Mouse (Mus musculus): ENCODE results near the gene Nans.

Gene Nans

DNA sequence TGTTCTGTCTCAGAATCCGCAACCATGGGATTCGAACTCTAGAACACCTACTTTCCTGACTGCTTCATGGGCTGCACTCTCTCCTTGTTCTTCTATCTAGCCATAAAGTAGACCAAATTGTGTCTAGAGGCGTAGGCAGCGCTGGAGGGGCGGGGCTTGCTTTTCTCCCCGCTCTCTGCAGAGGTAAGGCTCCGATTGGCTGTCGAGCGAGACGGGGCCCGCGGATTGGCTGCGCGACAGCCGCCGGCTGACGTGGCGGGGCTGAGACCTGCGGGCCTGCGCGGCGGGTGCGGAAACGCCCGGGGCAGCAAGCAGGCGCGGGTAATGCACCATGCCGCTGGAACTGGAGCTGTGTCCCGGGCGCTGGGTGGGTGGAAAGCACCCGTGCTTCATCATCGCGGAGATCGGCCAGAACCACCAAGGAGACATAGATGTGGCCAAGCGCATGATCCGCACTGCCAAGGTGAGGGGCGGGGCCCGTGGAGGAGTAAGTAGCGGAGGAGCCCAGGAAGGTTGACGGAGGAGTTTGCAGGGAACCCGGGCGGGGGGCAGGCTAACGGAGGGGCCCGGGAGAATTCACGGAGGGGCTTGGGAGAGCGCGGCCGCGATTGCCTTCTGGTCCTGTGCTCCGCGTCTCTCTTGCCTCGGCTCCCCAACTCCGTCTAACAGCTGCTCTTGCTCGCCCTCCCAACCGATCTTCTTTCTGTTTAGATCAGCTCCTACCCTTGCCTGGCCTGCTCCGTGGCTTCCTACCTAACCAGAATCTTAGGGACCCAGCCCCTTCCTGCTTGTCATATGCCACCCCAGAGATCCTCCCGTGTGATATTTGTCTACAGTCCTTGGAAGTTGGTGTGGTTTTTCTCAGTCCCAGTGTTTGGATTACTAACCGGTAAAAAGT is at the start of gene Nans:
TSS of gene Nans (plus strand) at position 221 of the 898 bp plus-strand sequence.
- DNase-seq, result peak; percentile 97

DNA sequence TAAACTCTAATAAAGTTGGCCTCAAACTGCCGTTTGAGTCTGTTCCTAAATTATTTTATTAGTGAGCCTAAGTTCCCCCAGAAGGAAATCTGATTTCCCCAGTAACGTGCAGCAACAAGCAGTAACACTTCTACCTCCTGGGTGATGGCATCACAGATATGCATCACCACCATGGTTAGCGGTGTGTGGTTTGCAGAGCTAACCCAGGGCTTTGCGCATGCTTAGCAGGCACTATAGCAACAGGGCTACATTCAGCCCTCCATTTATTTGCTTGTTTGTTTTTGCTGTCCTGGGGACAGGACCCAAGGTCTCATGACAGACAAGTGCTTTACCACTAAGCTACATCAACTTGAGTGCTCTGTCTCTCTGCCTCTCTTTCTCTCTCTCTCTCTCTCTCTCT is 46.5 kb upstream of the Nans start:
- DNase-seq, result no peak

DNA sequence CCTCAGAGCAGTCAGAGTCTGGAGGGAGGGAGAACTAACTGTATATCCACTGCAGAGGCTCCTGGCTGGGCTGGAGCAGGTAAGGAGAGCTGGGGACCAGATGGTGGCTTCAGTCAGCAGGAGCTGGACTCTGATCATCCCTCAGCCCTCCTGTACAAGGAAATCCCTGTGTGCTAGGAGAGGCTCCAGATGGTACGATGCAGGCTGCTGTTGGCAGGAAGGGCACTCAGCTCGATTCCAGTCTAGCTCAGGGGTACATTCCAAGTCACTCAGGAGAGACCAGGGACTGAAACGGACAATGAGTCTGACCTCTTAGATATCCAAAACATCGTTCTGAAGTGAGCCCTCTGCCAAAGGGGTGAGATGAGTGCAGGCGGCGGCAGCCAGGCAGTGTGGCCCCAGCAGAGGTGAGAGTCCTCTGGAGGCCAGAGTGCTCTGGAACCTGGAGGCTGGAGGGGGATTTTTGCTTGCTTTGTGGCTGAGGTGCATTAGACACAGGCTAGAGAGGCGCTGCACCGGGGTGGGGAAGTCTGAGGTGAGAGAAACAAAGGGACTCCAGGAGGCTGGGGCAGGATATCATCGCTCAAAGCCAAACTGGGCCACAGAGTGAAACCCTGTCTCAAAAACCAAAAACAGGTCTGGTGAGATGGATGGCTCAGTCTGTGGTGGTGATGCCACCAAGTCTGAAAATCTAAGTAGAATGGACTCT is 43.7 kb upstream of the Nans start:
- DNase-seq, result no peak

DNA sequence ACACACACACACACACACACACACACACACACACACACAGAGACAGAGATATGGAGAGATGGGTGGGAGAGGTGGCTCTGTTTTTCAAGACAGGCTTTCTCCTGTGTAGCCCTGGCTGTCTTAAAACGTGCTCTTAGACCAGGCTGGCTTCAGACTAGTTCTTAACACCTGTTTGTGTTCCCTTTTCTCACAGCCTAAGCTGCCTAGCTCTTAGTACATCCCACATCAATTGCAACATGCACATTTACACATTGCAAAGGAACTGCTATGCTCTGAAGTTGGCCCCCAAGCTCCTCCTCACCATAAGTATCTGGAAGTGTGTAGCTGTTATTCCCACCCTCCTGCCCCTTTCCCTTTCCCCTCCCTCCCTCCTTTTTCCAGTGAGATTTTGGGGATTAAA is 41.6 kb upstream of the Nans start:
- no peak for DNase-seq

DNA sequence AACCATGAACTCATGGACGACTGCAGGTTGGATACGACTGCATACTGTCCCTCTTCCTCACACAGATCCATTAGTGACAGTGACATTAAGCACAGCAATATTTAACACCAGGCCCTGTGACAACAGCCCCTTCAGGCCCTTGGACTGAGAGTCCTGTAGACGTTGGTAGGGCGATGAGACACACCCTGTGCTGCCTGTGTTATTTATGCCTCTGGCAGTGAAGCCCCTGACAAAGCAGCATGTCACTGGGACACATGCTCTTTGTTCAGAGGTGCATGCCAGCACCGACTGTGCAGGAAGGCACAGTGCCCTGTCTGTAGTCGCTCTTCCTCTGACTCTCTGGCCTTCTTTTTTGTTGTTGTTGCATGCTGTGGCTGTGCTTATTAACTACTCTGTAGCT is 40.2 kb upstream of the Nans start:
- peak; percentile 64 for DNase-seq

DNA sequence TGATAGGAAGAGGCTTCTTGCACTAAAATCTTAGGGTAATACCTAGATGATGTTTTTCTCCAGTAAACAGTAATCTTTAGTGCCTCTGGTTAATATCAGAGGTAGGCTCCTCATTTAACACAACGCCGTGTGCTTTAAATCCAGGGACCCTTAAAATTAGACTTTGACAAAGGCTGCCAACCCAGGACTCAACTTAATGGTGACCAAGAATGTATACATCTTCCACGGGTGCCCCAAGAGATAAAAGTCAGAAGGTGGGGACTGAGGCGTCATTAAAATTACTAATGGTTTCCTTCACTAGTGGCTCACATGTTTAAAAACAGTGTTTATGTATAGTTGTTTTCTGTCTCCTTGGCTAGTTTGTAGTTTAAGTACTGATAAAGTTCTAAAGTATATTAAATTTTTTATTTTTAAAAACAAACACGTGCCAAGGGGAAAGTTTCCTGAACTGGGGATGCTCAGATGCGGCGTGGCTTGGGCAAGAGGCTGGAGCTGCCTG is 39.0 kb upstream of the Nans start:
- DNase-seq, result no peak

DNA sequence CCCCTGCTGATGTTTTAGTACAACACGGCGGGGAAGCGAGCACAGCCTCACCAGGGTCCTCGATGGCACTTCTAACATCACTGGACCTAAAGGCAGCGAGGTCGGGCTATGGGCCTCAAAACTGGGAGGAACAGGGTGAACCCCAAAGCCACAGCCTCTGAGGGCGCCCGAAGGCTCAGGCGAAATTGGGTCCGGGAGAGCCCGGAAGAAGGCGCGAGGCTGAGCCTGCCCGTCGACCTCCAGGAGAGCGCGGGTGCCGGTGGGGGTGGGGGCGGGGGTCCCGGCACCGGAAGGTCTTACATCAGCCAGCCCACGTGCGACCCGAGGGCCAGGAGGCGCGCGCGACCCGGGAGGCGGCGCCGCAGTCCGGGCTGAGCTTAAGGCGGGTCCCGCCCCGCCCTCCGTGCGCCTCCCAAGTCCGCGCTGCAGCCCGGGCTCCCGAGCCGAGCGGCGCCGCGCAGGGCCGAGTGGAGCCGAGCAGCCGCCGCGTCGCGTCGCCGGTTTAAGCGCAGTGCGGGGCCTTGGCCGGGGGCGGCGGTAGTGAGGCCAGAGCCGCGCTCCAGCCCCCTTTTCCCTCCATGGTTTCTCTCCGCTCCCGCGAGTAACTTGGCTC is 38.4 kb upstream of the Nans start, which contains the start of gene Anp32b:
TSS of gene Anp32b (plus strand) at position 384 of the 613 bp plus-strand sequence.
- peak; percentile 95 for DNase-seq

DNA sequence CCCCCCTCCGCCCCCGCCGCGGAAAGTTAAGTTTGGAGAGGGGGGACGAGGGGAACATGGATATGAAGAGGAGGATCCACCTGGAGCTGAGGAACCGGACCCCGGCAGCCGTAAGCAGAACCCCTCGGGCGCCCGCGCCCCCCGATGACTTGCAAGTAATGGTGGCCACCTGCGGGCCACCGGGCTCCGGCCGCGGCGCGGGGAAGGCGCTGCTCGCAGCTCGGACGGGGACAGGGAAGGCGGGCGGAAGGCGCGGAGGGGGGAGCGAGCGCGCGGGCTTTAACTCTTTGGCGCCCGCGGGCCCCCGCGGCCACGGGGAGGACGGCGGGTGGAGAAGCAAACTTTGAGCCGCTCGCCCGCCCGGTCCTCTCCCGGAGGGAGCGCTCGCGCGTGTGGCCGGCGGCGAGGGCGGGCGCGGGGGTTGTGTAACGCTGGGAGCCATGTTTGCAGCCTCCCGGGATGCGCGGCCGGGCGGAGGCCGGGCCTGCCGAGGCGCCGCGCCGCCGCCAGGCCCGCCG is 37.7 kb upstream of the Nans start:
- DNase-seq, result peak; percentile 72

DNA sequence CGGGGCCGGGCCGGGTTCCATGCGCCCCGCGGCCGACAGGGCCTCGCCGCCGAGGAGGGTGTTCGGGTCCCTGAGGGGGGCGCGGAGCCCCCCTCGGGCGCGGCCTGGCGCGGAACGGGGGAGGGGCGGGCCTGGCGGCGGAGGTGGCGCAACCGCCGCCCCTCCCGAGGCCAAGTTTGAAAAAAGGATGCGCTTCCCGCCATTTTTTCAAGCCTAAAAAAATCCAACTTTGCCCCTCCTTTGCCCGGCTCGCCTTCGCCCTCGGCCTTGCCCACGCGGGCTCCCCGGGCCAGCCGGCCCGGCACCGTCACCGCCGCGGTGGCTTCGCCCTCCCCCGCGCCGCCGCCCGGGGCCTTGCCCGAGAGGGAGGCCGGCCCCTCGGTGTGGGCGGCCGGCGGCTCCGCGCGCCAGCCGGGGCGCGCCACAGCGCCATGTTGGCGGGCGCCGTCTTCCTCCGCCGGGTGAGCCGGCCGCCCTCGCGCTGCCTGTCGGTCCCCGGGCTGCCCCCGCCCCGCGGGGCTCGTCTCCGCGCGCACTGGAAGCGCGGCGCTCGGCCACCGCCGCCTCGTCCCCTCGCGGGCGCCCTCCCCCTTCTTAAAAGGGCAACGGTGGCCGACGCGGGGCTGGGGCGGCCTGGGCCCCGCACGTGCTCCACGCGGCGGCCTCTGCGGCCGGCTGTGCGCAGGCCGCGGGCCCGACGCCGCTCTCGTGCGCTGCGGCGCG is 37.1 kb upstream of the Nans start:
- peak; percentile 77 for DNase-seq

DNA sequence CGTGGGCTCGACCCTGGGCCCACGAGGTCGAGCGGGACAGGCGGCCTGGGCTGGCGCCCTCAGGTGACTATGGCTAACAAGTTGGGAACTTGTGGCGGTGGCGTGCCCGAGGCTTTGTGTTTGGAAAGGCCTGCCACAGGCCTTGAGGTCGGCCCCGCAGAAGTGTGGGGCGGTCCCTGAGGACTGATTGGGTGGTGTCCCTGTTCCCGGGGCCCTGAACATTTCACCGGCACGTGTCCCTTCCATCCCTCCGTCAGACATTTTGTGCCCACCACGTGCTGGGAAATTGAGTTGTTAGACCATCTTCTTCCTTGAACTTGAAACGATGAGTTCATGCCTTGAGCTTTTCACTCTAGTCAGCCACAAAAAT is 36.6 kb upstream of the Nans start:
- peak; percentile 88 for DNase-seq

DNA sequence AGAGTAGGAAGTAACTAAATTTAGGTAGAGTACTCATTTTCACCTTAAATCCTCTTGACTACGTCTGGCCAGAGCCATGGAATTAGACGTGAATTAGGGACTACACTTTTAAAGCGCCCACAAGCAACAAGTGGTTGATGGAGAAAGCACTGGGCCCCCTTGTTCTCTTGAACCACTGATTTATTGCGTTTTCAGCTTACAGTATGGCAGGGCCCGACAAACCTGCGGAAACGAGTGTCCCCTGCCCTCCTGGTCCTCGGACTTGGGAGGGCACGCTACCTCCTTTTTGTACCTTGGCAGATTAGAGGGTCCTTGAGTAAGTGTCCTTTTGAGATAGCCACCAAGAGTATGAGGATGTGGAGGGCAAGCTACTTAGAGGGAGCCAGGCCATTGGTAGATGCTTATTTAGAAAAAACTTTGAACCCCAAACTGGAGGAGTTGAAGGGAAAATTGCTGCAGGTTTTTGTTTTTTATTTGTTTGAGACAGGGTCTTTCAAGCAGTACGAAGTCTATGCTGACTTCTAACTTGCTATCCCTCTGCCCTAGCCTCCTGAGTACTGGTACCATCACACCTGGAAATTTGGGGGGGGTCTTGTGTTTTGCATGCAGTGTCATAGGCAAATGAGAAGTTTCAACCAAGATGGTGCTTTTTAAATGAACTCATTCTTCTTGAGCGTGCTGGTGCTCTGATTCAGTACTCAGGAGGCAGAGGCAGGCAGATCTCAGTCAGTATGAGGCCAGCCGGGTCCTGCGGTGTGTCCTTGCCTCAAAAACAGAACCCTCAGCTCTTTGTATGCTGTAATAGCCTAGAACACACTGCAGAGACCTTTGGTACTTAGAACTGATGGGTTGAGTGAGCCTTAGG is 36.0 kb upstream of the Nans start:
- no peak for DNase-seq

DNA sequence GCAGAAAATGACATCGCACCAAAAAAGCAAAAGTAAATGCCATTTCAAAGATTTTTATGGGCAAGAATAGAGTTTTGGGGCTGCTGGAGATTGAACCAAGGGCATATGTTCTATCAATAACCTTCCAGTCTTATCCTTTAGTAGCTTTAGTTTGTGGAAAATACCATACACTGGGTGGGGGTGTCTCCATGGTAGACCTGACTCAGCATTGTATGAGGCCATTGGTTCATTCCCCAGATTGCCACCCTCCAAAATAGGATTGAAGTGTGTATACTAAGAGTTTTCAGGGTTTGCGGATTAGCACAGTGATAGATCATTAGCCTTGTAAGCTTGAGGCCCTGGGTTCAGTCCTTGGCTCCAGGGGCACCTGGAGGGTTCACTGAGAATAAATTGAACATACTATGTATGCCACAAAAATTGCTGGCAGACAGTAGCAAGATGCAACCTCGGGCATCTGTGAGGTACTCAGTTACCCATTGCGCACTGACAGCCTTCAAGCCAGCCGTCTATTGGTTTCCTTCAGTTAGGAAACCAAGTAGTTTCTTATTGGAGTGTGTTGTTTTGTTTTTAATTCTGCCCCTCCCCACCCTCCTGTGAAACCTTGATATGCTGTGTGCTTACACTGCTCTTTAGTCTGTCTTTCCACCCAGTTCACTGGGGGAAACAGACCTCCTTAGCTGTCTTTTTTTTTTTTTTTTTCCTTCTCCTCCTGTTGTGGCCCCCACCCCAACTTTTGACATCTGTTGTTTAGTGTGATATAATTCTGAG is 34.8 kb upstream of the Nans start:
- peak; percentile 62 for DNase-seq

DNA sequence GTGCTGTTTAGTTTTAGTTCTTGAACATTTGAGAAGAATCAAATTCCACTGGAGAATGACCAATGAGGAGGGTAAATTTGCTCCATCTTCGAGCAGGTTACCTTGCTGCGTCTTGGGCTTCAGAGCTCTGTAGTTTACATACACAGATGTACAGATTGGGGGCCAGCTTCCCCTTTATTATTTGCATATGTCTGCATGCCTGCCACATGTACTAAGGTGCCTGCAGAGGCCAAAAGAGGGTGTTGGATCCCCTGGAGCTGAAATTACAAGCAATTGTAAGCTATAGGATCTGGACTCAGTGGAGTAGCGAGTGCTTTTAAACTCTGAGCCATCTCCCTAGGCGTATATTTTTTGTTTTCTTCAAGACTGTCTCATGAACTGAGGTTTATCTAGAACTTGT is 32.3 kb upstream of the Nans start:
- DNase-seq, result no peak

DNA sequence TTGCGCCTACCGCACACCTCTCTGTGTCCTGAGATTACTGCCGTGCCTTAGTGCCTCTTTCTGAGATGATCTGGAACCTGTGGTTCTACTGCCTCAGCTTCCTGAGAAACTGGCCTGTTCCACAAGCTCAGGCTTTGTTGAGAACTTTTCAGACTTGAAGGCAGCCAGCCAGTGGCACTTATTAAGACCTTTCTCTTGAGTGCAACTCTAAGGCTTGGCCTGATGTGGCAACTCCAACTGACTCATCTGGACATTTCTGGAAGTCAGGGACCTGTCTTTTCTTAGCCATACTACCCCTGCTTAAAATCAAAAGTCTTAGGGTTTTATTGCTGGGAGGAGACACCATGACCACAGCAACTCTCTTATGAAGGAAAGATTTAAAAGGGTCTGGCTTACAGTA is 31.9 kb upstream of the Nans start:
- DNase-seq, result no peak

DNA sequence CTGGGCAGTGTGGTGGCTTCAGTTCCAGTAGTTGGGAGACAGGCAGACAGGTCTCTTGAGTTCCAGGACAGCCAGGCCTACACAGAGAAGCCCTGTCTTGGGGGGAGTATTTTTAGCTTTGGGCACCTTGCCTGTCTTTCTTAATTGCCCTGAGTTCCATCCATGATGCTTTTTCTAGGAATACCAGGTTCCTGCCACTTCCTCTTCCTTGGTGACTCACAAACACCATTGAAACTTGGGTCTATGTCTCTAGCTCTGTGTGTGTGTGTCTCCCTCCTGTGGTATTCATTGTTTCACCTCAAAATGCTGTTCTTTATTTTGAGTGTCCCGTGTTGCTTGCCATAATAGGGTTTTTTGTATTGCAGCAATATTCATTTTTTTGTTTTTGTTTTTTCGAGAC is 30.6 kb upstream of the Nans start:
- no peak for DNase-seq

DNA sequence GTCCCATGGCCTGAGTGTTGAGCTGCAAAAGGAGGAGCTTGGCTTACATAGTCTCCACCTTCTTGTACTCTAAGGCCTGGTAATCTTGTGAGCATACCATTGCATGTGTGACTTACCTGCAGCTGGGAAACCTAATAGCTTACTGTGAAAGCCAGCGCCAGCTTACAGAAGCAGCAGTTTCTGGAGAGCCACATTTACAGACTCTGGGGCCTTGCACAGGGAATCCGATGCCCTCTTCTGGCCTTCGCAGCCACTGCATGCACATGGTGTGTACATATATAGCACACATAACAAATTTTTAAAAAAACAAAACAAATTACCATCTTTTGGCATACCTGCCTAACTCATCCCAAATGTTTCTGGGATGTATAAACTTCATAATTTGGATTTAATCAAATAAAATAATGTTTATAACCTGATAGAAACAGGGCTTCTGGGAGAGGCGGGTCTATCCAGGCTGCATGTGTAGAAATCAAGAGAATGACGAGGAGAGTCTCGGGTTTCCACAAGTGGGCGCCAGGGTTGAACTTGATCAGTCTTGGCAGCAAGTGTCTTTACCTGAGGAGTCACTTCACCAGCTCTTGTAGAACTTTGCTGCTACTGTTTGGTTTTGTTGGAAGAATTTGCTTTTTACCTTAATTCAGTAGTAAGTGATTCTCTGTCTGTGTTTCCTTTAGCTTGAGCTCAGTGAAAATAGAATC is 25.8 kb upstream of the Nans start:
- DNase-seq, result peak; percentile 73

DNA sequence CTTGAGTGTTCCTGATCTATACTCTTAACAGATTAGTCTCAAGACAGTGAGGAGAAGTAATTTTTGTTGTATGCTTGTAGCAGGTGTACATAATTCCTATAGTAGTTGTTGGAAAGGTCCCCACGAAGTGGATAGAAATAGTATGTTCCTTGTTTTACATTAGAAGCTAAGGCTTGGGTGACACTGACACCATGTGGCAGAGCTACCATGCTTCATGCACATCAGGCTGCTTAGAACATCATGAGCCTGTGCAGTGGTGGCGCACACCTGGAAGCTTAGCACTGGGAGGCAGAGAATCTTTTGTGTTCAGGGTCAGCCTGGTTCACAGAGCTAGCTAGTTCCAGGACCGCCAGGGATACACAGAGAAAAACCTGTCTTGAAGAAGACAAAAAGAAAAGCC is 23.3 kb upstream of the Nans start:
- DNase-seq, result no peak

DNA sequence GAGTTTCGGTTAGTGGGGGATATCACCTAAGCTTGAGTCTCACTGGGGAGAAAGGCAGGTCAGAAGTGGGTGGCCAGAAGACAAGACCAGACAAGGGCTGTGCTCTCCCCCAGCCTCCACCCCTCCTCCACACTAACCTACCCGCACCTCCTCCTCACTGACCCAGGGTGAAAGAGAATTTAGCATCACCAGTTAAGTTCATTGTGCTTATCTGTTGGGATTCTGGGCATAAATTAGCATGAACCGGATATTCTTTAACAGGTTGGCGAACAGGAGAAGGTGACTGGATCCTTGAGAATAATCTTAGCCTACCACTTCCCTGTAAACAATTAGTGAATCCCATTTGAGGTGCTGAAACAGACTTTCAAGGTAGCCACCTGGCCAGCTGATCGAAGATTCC is 13.9 kb upstream of the Nans start:
- DNase-seq, result no peak

DNA sequence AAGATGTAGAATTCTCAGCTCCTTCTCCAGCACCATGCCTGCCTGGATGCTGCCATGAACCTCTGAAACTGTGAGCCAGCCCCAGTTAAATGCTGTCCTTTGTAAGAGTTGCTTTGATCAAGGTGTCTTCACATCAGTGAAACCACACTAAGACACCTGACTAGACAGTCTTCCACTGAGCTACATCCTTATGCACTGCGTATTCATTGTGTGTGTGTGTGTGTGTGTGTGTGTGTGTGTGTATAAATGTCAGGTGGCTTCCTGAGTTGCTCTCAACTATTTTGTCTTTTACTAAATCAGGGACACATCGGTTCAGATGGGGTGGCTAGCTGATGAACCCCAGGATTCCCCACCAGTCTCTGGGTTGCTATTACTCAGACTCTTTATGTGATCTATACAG is 10.0 kb upstream of the Nans start:
- DNase-seq, result no peak
